Mouse (Mus musculus): ENCODE data around the gene Shisal2a. TPM values are rescaled to one million over a fixed set of nuclear protein-coding genes. Genes with fewer than 3 reads are reported as not detected.
"Not testable (repeated sequence)": the region's sequence is repeated elsewhere in the genome, so short reads cannot be mapped to it uniquely, and the experiment has no call there.

Gene Shisal2a
- polyA plus RNA-seq, 2 experiments = 0.20 to 0.29 TPM

- Histone ChIP-seq H3K4me1 (replicated peaks; ENCODE audit: control insufficient read depth in 2 of 2, insufficient read depth in 2 of 2, low read length in 1 of 2) (peaks cover 3 to 6% of the 10 kb centered on the region in 2 experiments; a peak in 2 of 4 replicates), H3K36me3 (replicated peaks; ENCODE audit: control insufficient read depth, insufficient read depth, low read depth) (no peaks in the 10 kb centered on the region), H3K4me3 (ENCODE audit: insufficient read depth in 1 of 2, low read depth in 2 of 2, low read length in 2 of 2) (no peak overlapping the region), H3K9ac (replicated peaks) (no peak overlapping the region), H3K4me2 (ENCODE audit: low read depth) (peak overlapping the region; percentile 44), H3K9me3 (ENCODE audit: control insufficient read depth, low read length) (no peaks in the 10 kb centered on the region), H3K27ac (no peak overlapping the region), H3K27me3 (ENCODE audit: control insufficient read depth, insufficient read depth, low read length) (no peaks in the 10 kb centered on the region; the same call in 1 of the 2 replicates)
- TF ChIP-seq EP300 (IDR thresholded peaks at IDR 0.05; ENCODE audit: low read depth) (no peak), CTCF (IDR thresholded peaks at IDR 0.05; ENCODE audit: low read depth) (no peak)
- WGBS (ENCODE audit: insufficient replicate concordance) = 11% methylated on average over 28 of the region's 28 CpGs
- ATAC-seq (ENCODE audit: insufficient read depth) = no peak
- DNase-seq (ENCODE audit: low read depth in 3 of 3, low spot score in 3 of 3) = no peak
Observed at GRCm38 (mm10) chr4:108360136-108361055, 22.8 kb downstream of the Shisal2a start.

GRCm38 (mm10) chr4:108358498-108358897 lies 24.7 kb downstream of the Shisal2a start:
- ATAC-seq (ENCODE audit: insufficient read depth) (no peak), DNase-seq (ENCODE audit: low read depth in 3 of 3, low spot score in 3 of 3) (no peak)
- Histone ChIP-seq H3K27me3 (ENCODE audit: control insufficient read depth, insufficient read depth, low read length) (no peaks in the 10 kb centered on the region; the same call in 1 of the 2 replicates), H3K4me1 (replicated peaks; ENCODE audit: control insufficient read depth in 2 of 2, insufficient read depth in 2 of 2, low read length in 1 of 2) (peaks cover 5 to 12% of the 10 kb centered on the region in 2 experiments; a peak in 2 of 4 replicates), H3K4me3 (ENCODE audit: insufficient read depth in 1 of 2, low read depth in 2 of 2, low read length in 2 of 2) (no peak overlapping the region), H3K27ac (no peak overlapping the region), H3K9me3 (ENCODE audit: control insufficient read depth, low read length) (no peaks in the 10 kb centered on the region), H3K36me3 (replicated peaks; ENCODE audit: control insufficient read depth, insufficient read depth, low read depth) (no peaks in the 10 kb centered on the region), H3K9ac (replicated peaks) (no peak overlapping the region), H3K4me2 (ENCODE audit: low read depth) (no peak overlapping the region)
- TF ChIP-seq EP300 (IDR thresholded peaks at IDR 0.05; ENCODE audit: low read depth) = no peak
- no peak for TF ChIP-seq CTCF (IDR thresholded peaks at IDR 0.05; ENCODE audit: low read depth)
- 52% methylated on average over 4 of the region's 4 CpGs for WGBS (ENCODE audit: insufficient replicate concordance)

- WGBS (ENCODE audit: insufficient replicate concordance) = 77% methylated on average over 8 of the region's 8 CpGs
- H3K4me3 ChIP-seq (ENCODE audit: insufficient read depth in 1 of 2, low read depth in 2 of 2, low read length in 2 of 2) = no peak overlapping the region
- no peak overlapping the region for H3K4me2 ChIP-seq (ENCODE audit: low read depth)
- ATAC-seq (ENCODE audit: insufficient read depth) (no peak), DNase-seq (ENCODE audit: low read depth in 3 of 3, low spot score in 3 of 3) (no peak)
- H3K9me3 ChIP-seq (ENCODE audit: control insufficient read depth, low read length) = no peaks in the 10 kb centered on the region
- H3K36me3 ChIP-seq (replicated peaks; ENCODE audit: control insufficient read depth, insufficient read depth, low read depth) = no peaks in the 10 kb centered on the region
- TF ChIP-seq CTCF (IDR thresholded peaks at IDR 0.05; ENCODE audit: low read depth) = no peak
- no peak overlapping the region for H3K27ac ChIP-seq
- H3K27me3 ChIP-seq (ENCODE audit: control insufficient read depth, insufficient read depth, low read length) = no peaks in the 10 kb centered on the region; the same call in 1 of the 2 replicates
- H3K4me1 ChIP-seq (replicated peaks; ENCODE audit: control insufficient read depth in 2 of 2, insufficient read depth in 2 of 2, low read length in 1 of 2) = peaks cover 5 to 12% of the 10 kb centered on the region in 2 experiments; a peak in 2 of 4 replicates
- no peak overlapping the region for H3K9ac ChIP-seq (replicated peaks)
Observed at GRCm38 (mm10) chr4:108357458-108357857, 25.7 kb downstream of the Shisal2a start.

DNA sequence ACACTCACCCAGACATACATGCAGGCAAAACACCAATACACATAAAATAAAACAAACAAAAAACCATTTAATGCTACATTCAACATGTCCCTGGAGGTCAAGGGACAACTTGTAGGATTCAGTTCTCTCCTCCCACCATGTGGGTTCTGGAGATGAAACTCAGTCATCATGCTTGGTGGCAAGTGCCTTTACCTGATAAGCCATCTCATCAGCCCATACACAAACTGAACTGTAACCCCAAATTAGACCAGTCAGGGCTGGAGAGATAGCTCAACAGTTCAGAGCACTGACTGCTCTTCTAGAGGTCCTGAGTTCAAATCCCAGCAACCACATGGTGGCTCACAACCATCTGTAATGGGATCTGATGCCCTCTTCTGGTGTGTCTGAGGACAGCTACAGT lies 29.6 kb downstream of the Shisal2a start:
- H3K9me3 ChIP-seq (ENCODE audit: control insufficient read depth, low read length); H3K36me3 ChIP-seq (replicated peaks; ENCODE audit: control insufficient read depth, insufficient read depth, low read depth); H3K27me3 ChIP-seq (ENCODE audit: control insufficient read depth, insufficient read depth, low read length); H3K27ac ChIP-seq; H3K4me2 ChIP-seq (ENCODE audit: low read depth); H3K4me3 ChIP-seq (ENCODE audit: insufficient read depth in 1 of 2, low read depth in 2 of 2, low read length in 2 of 2); H3K9ac ChIP-seq (replicated peaks): not testable (repeated sequence)
- ATAC-seq (ENCODE audit: insufficient read depth) (peak; percentile 75), DNase-seq (ENCODE audit: low read depth in 3 of 3, low spot score in 3 of 3) (peak; percentile 31 to 51 (median 41))
- peak; percentile 86 for TF ChIP-seq EP300 (IDR thresholded peaks at IDR 0.05; ENCODE audit: low read depth)
- H3K4me1 ChIP-seq (replicated peaks; ENCODE audit: control insufficient read depth in 2 of 2, insufficient read depth in 2 of 2, low read length in 1 of 2) = peaks cover 2 to 24% of the 10 kb centered on the region in 2 experiments; a peak in 2 of 4 replicates

- Histone ChIP-seq H3K27me3 (ENCODE audit: control insufficient read depth, insufficient read depth, low read length) (no peaks in the 10 kb centered on the region), H3K9me3 (ENCODE audit: control insufficient read depth, low read length) (no peaks in the 10 kb centered on the region), H3K4me2 (ENCODE audit: low read depth) (no peak overlapping the region), H3K36me3 (replicated peaks; ENCODE audit: control insufficient read depth, insufficient read depth, low read depth) (no peaks in the 10 kb centered on the region), H3K27ac (no peak overlapping the region), H3K9ac (replicated peaks) (no peak overlapping the region), H3K4me3 (ENCODE audit: insufficient read depth in 1 of 2, low read depth in 2 of 2, low read length in 2 of 2) (no peak overlapping the region), H3K4me1 (replicated peaks; ENCODE audit: control insufficient read depth in 2 of 2, insufficient read depth in 2 of 2, low read length in 1 of 2) (peaks cover 2 to 29% of the 10 kb centered on the region in 2 experiments; a peak in 2 of 4 replicates)
- DNase-seq (ENCODE audit: low read depth in 3 of 3, low spot score in 3 of 3) = no peak
- TF ChIP-seq CTCF (IDR thresholded peaks at IDR 0.05; ENCODE audit: low read depth) (no peak), EP300 (IDR thresholded peaks at IDR 0.05; ENCODE audit: low read depth) (no peak)
- 43% methylated on average over 8 of the region's 8 CpGs for WGBS (ENCODE audit: insufficient replicate concordance)
- ATAC-seq (ENCODE audit: insufficient read depth) = no peak
Observed at GRCm38 (mm10) chr4:108350819-108351218, 32.3 kb downstream of the Shisal2a start.

Measured in liver, embryonic 14.5 days (tissue).